Mouse (Mus musculus): ENCODE measurements around the gene Pak1ip1.
"Not testable (repeated sequence)": the region's sequence is repeated elsewhere in the genome, so short reads cannot be mapped to it uniquely, and the experiment has no call there.

Gene Pak1ip1

GRCm38 (mm10) chr13:41000926-41001639 lies at the start of gene Pak1ip1:
Pak1ip1 (plus strand) TSS chr13:41001023.
- peak; percentile 96 for DNase-seq

GRCm38 (mm10) chr13:40951386-40951976 lies 49.3 kb upstream of the Pak1ip1 start:
- DNase-seq, result no peak

GRCm38 (mm10) chr13:40953231-40953630 lies 47.6 kb upstream of the Pak1ip1 start:
- DNase-seq, result no peak

GRCm38 (mm10) chr13:40955773-40956172 lies 45.0 kb upstream of the Pak1ip1 start:
- DNase-seq, result no peak

- DNase-seq, result no peak
Measured at GRCm38 (mm10) chr13:40967609-40968008, 33.2 kb upstream of the Pak1ip1 start.

GRCm38 (mm10) chr13:40968564-40968963 lies 32.3 kb upstream of the Pak1ip1 start:
- DNase-seq, result no peak

GRCm38 (mm10) chr13:40969761-40970390 lies 30.9 kb upstream of the Pak1ip1 start:
- DNase-seq, result no peak

- no peak for DNase-seq
Measured at GRCm38 (mm10) chr13:40971261-40971660, 29.6 kb upstream of the Pak1ip1 start.

GRCm38 (mm10) chr13:40971831-40972230 lies 29.0 kb upstream of the Pak1ip1 start:
- no peak for DNase-seq

GRCm38 (mm10) chr13:40972976-40973375 lies 27.8 kb upstream of the Pak1ip1 start:
- DNase-seq, result no peak

GRCm38 (mm10) chr13:40977609-40978008 lies 23.2 kb upstream of the Pak1ip1 start:
- peak; percentile 66 for DNase-seq

- DNase-seq, result no peak
Measured at GRCm38 (mm10) chr13:40978652-40979051, 22.2 kb upstream of the Pak1ip1 start.

- DNase-seq, result peak; percentile 40
Measured at GRCm38 (mm10) chr13:40979321-40979720, 21.5 kb upstream of the Pak1ip1 start.

GRCm38 (mm10) chr13:40982759-40983158 lies 18.1 kb upstream of the Pak1ip1 start:
- DNase-seq, result no peak

GRCm38 (mm10) chr13:40986081-40986480 lies 14.7 kb upstream of the Pak1ip1 start:
- no peak for DNase-seq

- not testable (repeated sequence) for DNase-seq
Measured at GRCm38 (mm10) chr13:40987608-40988303, 13.1 kb upstream of the Pak1ip1 start.

- DNase-seq, result no peak
Measured at GRCm38 (mm10) chr13:40988418-40988817, 12.4 kb upstream of the Pak1ip1 start.

- DNase-seq, result no peak
Measured at GRCm38 (mm10) chr13:40994487-40995263, 6.1 kb upstream of the Pak1ip1 start.

GRCm38 (mm10) chr13:40998537-40998936 lies 2.3 kb upstream of the Pak1ip1 start:
- not testable (repeated sequence) for DNase-seq

- DNase-seq, result no peak
Measured at GRCm38 (mm10) chr13:41000140-41000925, 490 bp upstream of the Pak1ip1 start.

- no peak for DNase-seq
Measured at GRCm38 (mm10) chr13:41002001-41002400, 1.2 kb downstream of the Pak1ip1 start.

GRCm38 (mm10) chr13:41006244-41006643 lies 5.4 kb downstream of the Pak1ip1 start:
- DNase-seq, result no peak
